Mouse (Mus musculus) erythroblast, embryonic 14.5 days (primary cell): ENCODE results near the gene Kctd21. TPM values are rescaled to one million over a fixed set of nuclear protein-coding genes. Genes with fewer than 3 reads are reported as not detected.

ENCODE experiments used
- H3K27me3 ChIP-seq: 2 replicates; pipeline ENCODE4 v1.6.1; 2012; ENCODE audit warnings: inconsistent platforms; ENCODE audit not compliant: control insufficient read depth
- H3K36me3 ChIP-seq: 2 replicates; pipeline ENCODE4 v1.6.1; 2012; ENCODE audit warnings: mild to moderate bottlenecking, inconsistent platforms; ENCODE audit not compliant: control insufficient read depth
- H3K4me1 ChIP-seq: 2 replicates; pipeline ENCODE4 v1.6.1; 2012; ENCODE audit warnings: inconsistent platforms; ENCODE audit not compliant: control insufficient read depth
- H3K4me3 ChIP-seq: replicated peaks from 2 replicates; pipeline ENCODE3; 2012; ENCODE audit warnings: moderate library complexity, mild to moderate bottlenecking, inconsistent platforms
- H3K9me3 ChIP-seq: 2 replicates; pipeline ENCODE4 v1.6.1; 2012; ENCODE audit warnings: low read length, inconsistent platforms, mixed read lengths; ENCODE audit not compliant: control insufficient read depth
- GATA1 ChIP-seq: IDR thresholded peaks from 2 replicates; pipeline ENCODE4 v1.6.1; 2012; ENCODE audit warnings: low read length, inconsistent platforms, mixed read lengths
- TAL1 ChIP-seq: IDR thresholded peaks from 3 replicates; pipeline ENCODE4 v1.6.1; 2012; ENCODE audit warnings: low read length, inconsistent platforms, mixed read lengths
- polyA plus RNA-seq: library from polyadenylated mRNA; stranded (reverse); fragments of >175 nt; gene quantifications from 2 replicates; pipeline ENCODE4 v1.2.3, GENCODE M21; 2012

Gene Kctd21
- polyA plus RNA-seq, 1 experiment, result not detected

GRCm38 (mm10) chr7:97313364-97313995 is 18.6 kb upstream of the Kctd21 start:
- TF ChIP-seq GATA1, result no peak
- no peak for TF ChIP-seq TAL1
- no peak overlapping the region for H3K4me3 ChIP-seq
- H3K36me3 ChIP-seq, result peaks cover 2% of the 10 kb centered on the region
- no peaks in the 10 kb centered on the region; the same call in 1 of the 2 replicates for H3K4me1 ChIP-seq
- no peaks in the 10 kb centered on the region for H3K27me3 ChIP-seq
- H3K9me3 ChIP-seq, result no peaks in the 10 kb centered on the region

- no peak overlapping the region for H3K4me3 ChIP-seq
- H3K9me3 ChIP-seq, result no peaks in the 10 kb centered on the region
- H3K4me1 ChIP-seq, result no peaks in the 10 kb centered on the region; the same call in 1 of the 2 replicates
- TF ChIP-seq TAL1 (no peak), GATA1 (no peak)
- no peaks in the 10 kb centered on the region for H3K36me3 ChIP-seq
- H3K27me3 ChIP-seq, result no peaks in the 10 kb centered on the region
Observed at GRCm38 (mm10) chr7:97314646-97315045, 17.5 kb upstream of the Kctd21 start.

GRCm38 (mm10) chr7:97315656-97316055 is 16.5 kb upstream of the Kctd21 start:
- TF ChIP-seq GATA1 (no peak), TAL1 (no peak)
- no peaks in the 10 kb centered on the region for H3K36me3 ChIP-seq
- no peaks in the 10 kb centered on the region for H3K27me3 ChIP-seq
- H3K9me3 ChIP-seq, result no peaks in the 10 kb centered on the region
- H3K4me3 ChIP-seq, result no peak overlapping the region
- H3K4me1 ChIP-seq, result no peaks in the 10 kb centered on the region; the same call in 1 of the 2 replicates

GRCm38 (mm10) chr7:97317706-97318105 is 14.4 kb upstream of the Kctd21 start:
- Histone ChIP-seq H3K4me3 (no peak overlapping the region), H3K27me3 (no peaks in the 10 kb centered on the region), H3K9me3 (no peaks in the 10 kb centered on the region), H3K36me3 (no peaks in the 10 kb centered on the region), H3K4me1 (no peaks in the 10 kb centered on the region)
- TF ChIP-seq GATA1 (no peak), TAL1 (no peak)

- no peak overlapping the region for H3K4me3 ChIP-seq
- no peak for TF ChIP-seq GATA1
- TF ChIP-seq TAL1, result no peak
- H3K4me1 ChIP-seq, result no peaks in the 10 kb centered on the region
- no peaks in the 10 kb centered on the region for H3K36me3 ChIP-seq
- H3K27me3 ChIP-seq, result peaks cover 38% of the 10 kb centered on the region
- H3K9me3 ChIP-seq, result no peaks in the 10 kb centered on the region; the same call in 1 of the 2 replicates
Observed at GRCm38 (mm10) chr7:97324342-97324741, 7.8 kb upstream of the Kctd21 start.

- no peaks in the 10 kb centered on the region for H3K4me1 ChIP-seq
- H3K36me3 ChIP-seq, result no peaks in the 10 kb centered on the region
- no peak for TF ChIP-seq GATA1
- TF ChIP-seq TAL1, result no peak
- H3K4me3 ChIP-seq, result no peak overlapping the region
- H3K9me3 ChIP-seq, result no peaks in the 10 kb centered on the region; the same call in 1 of the 2 replicates
- peaks cover 38% of the 10 kb centered on the region for H3K27me3 ChIP-seq
Observed at GRCm38 (mm10) chr7:97325156-97325985, 6.8 kb upstream of the Kctd21 start.

GRCm38 (mm10) chr7:97327376-97327775 is 4.8 kb upstream of the Kctd21 start:
- H3K36me3 ChIP-seq, result no peaks in the 10 kb centered on the region
- H3K4me1 ChIP-seq, result peaks cover 15% of the 10 kb centered on the region
- H3K9me3 ChIP-seq, result no peaks in the 10 kb centered on the region; the same call in 1 of the 2 replicates
- H3K4me3 ChIP-seq, result no peak overlapping the region
- TF ChIP-seq GATA1 (no peak), TAL1 (no peak)
- peaks cover 43% of the 10 kb centered on the region for H3K27me3 ChIP-seq

GRCm38 (mm10) chr7:97328891-97329588 is 3.1 kb upstream of the Kctd21 start:
- H3K4me1 ChIP-seq, result peaks cover 24% of the 10 kb centered on the region
- no peak overlapping the region for H3K4me3 ChIP-seq
- no peaks in the 10 kb centered on the region; the same call in 1 of the 2 replicates for H3K9me3 ChIP-seq
- no peaks in the 10 kb centered on the region for H3K36me3 ChIP-seq
- no peak for TF ChIP-seq GATA1
- no peak for TF ChIP-seq TAL1
- H3K27me3 ChIP-seq, result peaks cover 41% of the 10 kb centered on the region

GRCm38 (mm10) chr7:97329676-97330075 is 2.5 kb upstream of the Kctd21 start:
- H3K36me3 ChIP-seq, result no peaks in the 10 kb centered on the region
- no peaks in the 10 kb centered on the region; the same call in 1 of the 2 replicates for H3K9me3 ChIP-seq
- TF ChIP-seq TAL1 (no peak), GATA1 (no peak)
- H3K4me1 ChIP-seq, result peaks cover 24% of the 10 kb centered on the region
- peaks cover 35% of the 10 kb centered on the region for H3K27me3 ChIP-seq
- no peak overlapping the region for H3K4me3 ChIP-seq
